Mouse (Mus musculus): ENCODE data around the gene Mia3.

DNA sequence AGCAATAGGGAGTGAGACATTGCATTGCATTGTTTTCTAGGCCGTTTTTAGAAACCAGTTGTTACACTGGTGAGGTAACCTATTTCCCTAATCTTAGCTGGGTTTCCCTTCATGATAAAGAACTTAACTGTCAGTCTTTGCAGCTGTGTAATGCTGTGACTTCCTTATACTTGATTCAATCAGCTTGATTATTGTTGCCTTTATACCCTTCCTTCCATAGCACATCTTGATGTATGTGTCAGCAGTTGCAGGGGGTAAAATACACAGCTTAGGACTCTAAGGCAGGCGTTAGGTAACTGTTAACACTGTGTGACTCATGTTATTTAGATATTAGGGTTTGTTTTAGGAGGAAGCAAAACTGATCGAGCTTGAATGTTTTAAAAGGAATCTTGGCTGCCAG is 48.6 kb downstream of the Mia3 start:
- TF ChIP-seq POLR2A (IDR thresholded peaks at IDR 0.05; ENCODE audit: extremely low read depth, insufficient read depth, low read length) = no peak
- no peak for TF ChIP-seq CTCF (IDR thresholded peaks at IDR 0.05; ENCODE audit: low read depth, low read length)

All from liver, adult 2 months (tissue).